Mouse (Mus musculus) central nervous system, embryonic 18 days (tissue): ENCODE results near the gene Tfam. TPM values are rescaled to one million over a fixed set of nuclear protein-coding genes. Genes with fewer than 3 reads are reported as not detected.

Experiments
- polyA plus RNA-seq: library from polyadenylated mRNA; depleted of rRNA; stranded (reverse); fragments of >200 nt; gene quantifications from 2 replicates; pipeline ENCODE4 v1.2.3, GENCODE M21; 2012; rRNA removed

Tfam gene
- polyA plus RNA-seq = 23.3 and 25.8 TPM in 2 replicates

GRCm38 (mm10) chr10:71238240-71238554 lies at the start of gene Tfam:
Gene Tfam (minus strand): TSS chr10:71238280.

DNA sequence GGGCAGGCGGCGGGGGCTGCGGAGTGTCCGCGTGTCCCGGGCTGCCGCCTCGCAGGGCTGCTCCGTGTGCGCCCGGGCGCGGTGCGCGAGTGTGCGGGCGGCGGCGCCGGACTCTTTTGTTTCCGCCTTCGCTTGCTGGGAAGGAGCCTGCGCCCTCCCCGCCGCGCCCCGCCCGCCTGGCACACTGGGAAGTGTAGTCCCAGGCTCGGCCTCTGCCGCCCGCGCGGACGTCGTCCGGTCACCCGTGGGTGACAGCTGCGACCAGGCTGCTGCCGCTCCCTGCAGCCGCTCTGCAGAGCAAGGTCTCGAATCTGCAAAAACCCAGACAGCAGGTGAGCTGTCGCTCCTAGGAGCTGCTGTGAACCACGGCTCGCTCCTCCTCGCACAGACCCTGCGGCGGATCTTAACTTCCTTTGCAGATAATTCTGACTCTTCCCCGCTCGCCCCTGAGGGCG lies 47.1 kb upstream of the Tfam start, which contains the start of gene Ube2d1:
Gene Ube2d1 (minus strand): TSS at position 137 of the 455 bp plus-strand sequence.

Other genes starting within 250 kb of the Tfam start
- 3.3 and 3.6 TPM in 2 replicates for gene Bicc1, start 78.6 kb downstream of the Tfam start, polyA plus RNA-seq
- 238 and 252 TPM in 2 replicates for gene Ube2d1, start 47.0 kb upstream of the Tfam start, polyA plus RNA-seq
- 161 and 176 TPM in 2 replicates for gene Cisd1, start 106.7 kb upstream of the Tfam start, polyA plus RNA-seq
- 18.0 and 18.1 TPM in 2 replicates for gene Ipmk, start 109.5 kb upstream of the Tfam start, polyA plus RNA-seq